Mouse (Mus musculus) midbrain, postnatal 0 days (tissue): Measurements from ENCODE around the gene Furin. TPM values are rescaled to one million over a fixed set of nuclear protein-coding genes. Genes with fewer than 3 reads are reported as not detected.
"Not testable (repeated sequence)": the region's sequence is repeated elsewhere in the genome, so short reads cannot be mapped to it uniquely, and the experiment has no call there.

Experiments
- ATAC-seq: fragments of 200-750 bp; cut with Nextera tagmentation; 2 replicates; pipeline ENCODE4 v1.8.0; 2017; ENCODE audit warnings: moderate number of reproducible peaks, mild to moderate bottlenecking, moderate TSS enrichment, moderate library complexity; ENCODE audit not compliant: low FRiP score
- DNase-seq: peaks from one replicate; pipeline ENCODE4 v3.0.0-alpha.2; 2015; ENCODE audit warnings: low spot score
- H3K27ac ChIP-seq: fragments of 300-500 bp; sonication (generic); 2 replicates; pipeline ENCODE4 v1.5.1; 2014; ENCODE audit warnings: low read depth, mild to moderate bottlenecking, low read length, mixed read lengths
- H3K27me3 ChIP-seq: fragments of 300-500 bp; sonication (generic); 2 replicates; pipeline ENCODE4 v1.6.1; 2014; ENCODE audit warnings: low read length, control low read depth, mixed read lengths; ENCODE audit not compliant: insufficient read depth
- H3K36me3 ChIP-seq: fragments of 300-500 bp; sonication (generic); 2 replicates; pipeline ENCODE4 v1.6.1; 2014; ENCODE audit warnings: low read length, control low read depth, mixed read lengths; ENCODE audit not compliant: insufficient read depth
- H3K4me1 ChIP-seq: fragments of 300-500 bp; sonication (generic); 2 replicates; pipeline ENCODE4 v1.6.1; 2014; ENCODE audit warnings: mild to moderate bottlenecking, control low read depth, antibody characterized with exemption, low read length, mixed read lengths; ENCODE audit not compliant: insufficient read depth
- H3K4me2 ChIP-seq: fragments of 300-500 bp; sonication (generic); 2 replicates; pipeline ENCODE4 v1.6.1; 2014; ENCODE audit warnings: low read depth, mild to moderate bottlenecking, low read length, mixed read lengths; ENCODE audit not compliant: poor library complexity, severe bottlenecking
- H3K4me3 ChIP-seq: fragments of 300-500 bp; sonication (generic); 2 replicates; pipeline ENCODE4 v1.5.1; 2014; ENCODE audit warnings: low read depth, mild to moderate bottlenecking, low read length, moderate library complexity
- H3K9ac ChIP-seq: fragments of 300-500 bp; sonication (generic); replicated peaks from 2 replicates; pipeline ENCODE4 v1.6.1; 2014; ENCODE audit warnings: mild to moderate bottlenecking, low read length, moderate library complexity, mixed read lengths; ENCODE audit not compliant: poor library complexity, severe bottlenecking
- H3K9me3 ChIP-seq: fragments of 300-500 bp; sonication (generic); 2 replicates; pipeline ENCODE4 v1.6.1; 2016; ENCODE audit warnings: low read length, control low read depth
- CTCF ChIP-seq: IDR thresholded peaks from 2 replicates; pipeline ENCODE4 v1.5.1; 2016; ENCODE audit warnings: antibody characterized with exemption, mild to moderate bottlenecking
- WGBS: fragments of 180-500 bp; shearing (Covaris S2); extraction: QIAGEN DNeasy Blood & Tissue Kit; methylation state at CpG from one replicate; pipeline ENCODE4 v1.1.7; 2014; 5-methylcytosine and 5-hydroxymethylcytosine counted together
- polyA plus RNA-seq: library from polyadenylated mRNA; unstranded; fragments of >200 nt; fragmentation: Nextera tagmentation; extraction: Ambion mirVana; gene quantifications from 2 replicates; pipeline ENCODE4 v1.2.1, GENCODE M21; 2015
- total RNA-seq: library from RNA; depleted of rRNA; stranded (reverse); fragments of >200 nt; gene quantifications from 2 replicates; pipeline ENCODE4 v1.2.3, GENCODE M21; 2014

The Furin gene
- total and polyA plus RNA-seq, 2 experiments from 2014 or later = 6.0 to 16.6 TPM

GRCm38 (mm10) chr7:80397986-80398385 lies 7.2 kb downstream of the Furin start:
- no peak for TF ChIP-seq CTCF
- Histone ChIP-seq H3K4me3 (no peak overlapping the region), H3K9me3 (no peaks in the 10 kb centered on the region), H3K36me3 (peaks cover 31% of the 10 kb centered on the region), H3K4me2 (no peak overlapping the region), H3K27me3 (no peaks in the 10 kb centered on the region), H3K27ac (no peak overlapping the region), H3K4me1 (peaks cover 15% of the 10 kb centered on the region), H3K9ac (no peak overlapping the region)
- no peak for DNase-seq
- no peak for ATAC-seq
- WGBS = 89% methylated on average over 9 of the region's 9 CpGs

GRCm38 (mm10) chr7:80396427-80396826 lies 8.8 kb downstream of the Furin start:
- H3K27me3 ChIP-seq, DNase-seq, H3K4me3 ChIP-seq, H3K27ac ChIP-seq, H3K9ac ChIP-seq, ATAC-seq, H3K9me3 ChIP-seq, H3K4me2 ChIP-seq: not testable (repeated sequence)
- TF ChIP-seq CTCF = peak; percentile 49
- Histone ChIP-seq H3K4me1 (peaks cover 14% of the 10 kb centered on the region), H3K36me3 (peaks cover 47% of the 10 kb centered on the region)
- 90% methylated on average over 4 of the region's 4 CpGs for WGBS

- Histone ChIP-seq H3K9me3 (no peaks in the 10 kb centered on the region), H3K9ac (no peak overlapping the region), H3K4me2 (no peak overlapping the region), H3K27ac (no peak overlapping the region), H3K4me1 (no peaks in the 10 kb centered on the region), H3K4me3 (no peak overlapping the region), H3K27me3 (no peaks in the 10 kb centered on the region), H3K36me3 (peaks cover 64% of the 10 kb centered on the region)
- DNase-seq = no peak
- no peak for TF ChIP-seq CTCF
- 92% methylated on average over 4 of the region's 4 CpGs for WGBS
- ATAC-seq = no peak
Measured at GRCm38 (mm10) chr7:80394600-80394999, 10.6 kb downstream of the Furin start.

GRCm38 (mm10) chr7:80392119-80392518 lies 13.1 kb downstream of the Furin start:
- H3K27ac ChIP-seq = no peak overlapping the region
- ATAC-seq (no peak), DNase-seq (no peak)
- TF ChIP-seq CTCF = no peak
- no peaks in the 10 kb centered on the region for H3K4me1 ChIP-seq
- no peak overlapping the region for H3K4me3 ChIP-seq
- WGBS = 96% methylated on average over 15 of the region's 15 CpGs
- no peak overlapping the region for H3K9ac ChIP-seq
- peaks cover 56% of the 10 kb centered on the region for H3K36me3 ChIP-seq
- no peaks in the 10 kb centered on the region for H3K27me3 ChIP-seq
- H3K9me3 ChIP-seq = no peaks in the 10 kb centered on the region
- H3K4me2 ChIP-seq = no peak overlapping the region

- no peak for TF ChIP-seq CTCF
- Histone ChIP-seq H3K9me3 (no peaks in the 10 kb centered on the region), H3K4me3 (0 out of 2 replicates have a peak within 1 kb of the TSS, but pooled peaks have one; percentile 8), H3K36me3 (peaks cover 31% of the 10 kb centered on the region), H3K27me3 (no peaks in the 10 kb centered on the region; the same call in 1 of the 2 replicates), H3K4me2 (peak within 1 kb of the TSS; percentile 6; the same call in 1 of the 2 replicates), H3K9ac (peak within 1 kb of the TSS; percentile 5; the same call in 1 of the 2 replicates), H3K4me1 (no peaks in the 10 kb centered on the region), H3K27ac (no peak within 1 kb of the TSS; the same call in 1 of the 2 replicates)
- ATAC-seq (no peak), DNase-seq (peak; percentile 23)
- WGBS = 17% methylated on average over 33 of the region's 33 CpGs
Measured at GRCm38 (mm10) chr7:80387633-80388543, 17.3 kb downstream of the Furin start, which contains the start of gene Fes. Gene Fes, minus strand, starts transcription at chr7:80387946.

- TF ChIP-seq CTCF = no peak
Measured at GRCm38 (mm10) chr7:80387033-80387632, 18.1 kb downstream of the Furin start.

More at GRCm38 (mm10) chr7:80387033-80387632, 18.1 kb downstream of the Furin start:
- DNase-seq (no peak), ATAC-seq (no peak)
- 37% methylated on average over 17 of the region's 17 CpGs for WGBS
- Histone ChIP-seq H3K9me3 (no peaks in the 10 kb centered on the region), H3K27me3 (no peaks in the 10 kb centered on the region; the same call in 1 of the 2 replicates), H3K27ac (no peak overlapping the region), H3K4me1 (no peaks in the 10 kb centered on the region), H3K4me2 (peak overlapping the region; percentile 6; the same call in 1 of the 2 replicates), H3K36me3 (peaks cover 26% of the 10 kb centered on the region), H3K4me3 (0 out of 2 replicates have a peak overlapping the region, but pooled peaks have one; percentile 8), H3K9ac (no peak overlapping the region)
